ENCODE assay signal across 20 mouse cellular contexts in the genomic region with DNA sequence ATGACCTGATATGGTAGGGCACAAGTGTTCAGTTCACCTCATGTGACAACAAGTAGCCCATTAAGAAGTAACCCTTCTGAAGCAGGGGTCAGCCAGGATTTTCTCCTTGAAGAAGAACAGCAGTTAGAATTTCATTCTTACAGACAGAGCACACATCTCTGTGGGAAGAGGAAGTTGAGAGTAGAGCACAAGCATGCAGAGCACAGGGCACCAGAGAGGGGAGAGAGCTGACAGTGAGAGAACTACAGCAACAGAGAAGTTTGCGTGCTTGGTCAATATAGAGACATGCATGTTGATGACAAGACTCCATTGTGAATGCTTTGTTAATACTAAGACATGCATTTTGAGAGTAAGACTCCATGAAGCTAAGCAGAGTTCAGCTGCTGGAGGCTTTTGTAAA.
DNase-seq lines count a peak whose midpoint lies in the region; ATAC-seq and TF ChIP-seq lines count a peak whose summit lies in the region.
"Had no signal": no experiment of that assay in that cellular context is flagged by ENCODE, and none has a peak within 500 bp of the region (broad histone marks: within the 10 kb centered on the region; RNA-seq: fewer than 3 reads in every experiment).

No protein-coding gene starts in this region.

- H3K27ac ChIP-seq in MEL (ENCODE audit: control insufficient read depth, low read depth, low read length), result no peak overlapping the region
- no peak overlapping the region for H3K27ac ChIP-seq in heart, embryonic 11.5 days (ENCODE audit: low read depth, low read length)
- H3K27ac ChIP-seq in forebrain, embryonic 12.5 days, result no peak overlapping the region
- H3K27ac ChIP-seq: embryonic facial prominence, embryonic 10.5 days; embryonic facial prominence, embryonic 12.5 days had no signal

- H3K36me3 ChIP-seq in MEL (ENCODE audit: control insufficient read depth in 1 of 2, insufficient read depth in 2 of 2, low read length in 2 of 2), result peaks cover 0 to 6% of the 10 kb centered on the region in 2 experiments; a peak in 2 of 4 replicates
- no peaks in the 10 kb centered on the region for H3K36me3 ChIP-seq in heart, embryonic 11.5 days (ENCODE audit: control insufficient read depth, insufficient read depth, low read length)
- no peaks in the 10 kb centered on the region for H3K36me3 ChIP-seq in forebrain, embryonic 12.5 days (replicated peaks)
- H3K36me3 ChIP-seq: embryonic facial prominence, embryonic 10.5 days; embryonic facial prominence, embryonic 12.5 days had no signal

- no peak overlapping the region for H3K9ac ChIP-seq in MEL (ENCODE audit: control insufficient read depth, low read depth, low read length, poor library complexity, severe bottlenecking)
- no peak overlapping the region for H3K9ac ChIP-seq in heart, embryonic 11.5 days (ENCODE audit: low read depth, low read length)
- no peak overlapping the region for H3K9ac ChIP-seq in forebrain, embryonic 12.5 days
- H3K9ac ChIP-seq: embryonic facial prominence, embryonic 12.5 days had no signal

- no peaks in the 10 kb centered on the region for H3K79me2 ChIP-seq in MEL (ENCODE audit: control insufficient read depth, insufficient read depth, low read length, poor library complexity)

- no peak for TF ChIP-seq EP300 in MEL (IDR thresholded peaks at IDR 0.05; ENCODE audit: low read depth in 1 of 2, low read length in 2 of 2)

- TF ChIP-seq POLR2A in MEL (IDR thresholded peaks at IDR 0.05; ENCODE audit: control insufficient read depth in 1 of 2, insufficient read depth in 1 of 2, low read depth in 1 of 2, low read length in 2 of 2, poor library complexity in 1 of 2), result no peak

- H3K9me3 ChIP-seq in MEL (replicated peaks; ENCODE audit: insufficient read depth, low read length), result no peaks in the 10 kb centered on the region
- no peaks in the 10 kb centered on the region for H3K9me3 ChIP-seq in heart, embryonic 11.5 days (replicated peaks; ENCODE audit: control insufficient read depth, low read length)
- no peaks in the 10 kb centered on the region for H3K9me3 ChIP-seq in forebrain, embryonic 12.5 days
- H3K9me3 ChIP-seq: embryonic facial prominence, embryonic 10.5 days; embryonic facial prominence, embryonic 12.5 days had no signal

- DNase-seq in MEL (ENCODE audit: low read depth, low spot score), result peak; percentile 68
- DNase-seq in thymus, postnatal 36 days, result no peak
- DNase-seq in B cell, adult 2 months, result no peak
- DNase-seq: adrenal gland, adult 2 months; adrenal gland, postnatal 10 days; adrenal gland, postnatal 25 days; cerebellum, adult 11 months; cerebellum, adult 18-20 months; cerebellum, adult 8-10 months; cerebellum, adult 9-11 months; cerebellum, postnatal 14 days; cerebellum, postnatal 36 days had no signal

- no peak overlapping the region for H3K4me3 ChIP-seq in MEL (ENCODE audit: control insufficient read depth in 1 of 2, insufficient read depth in 1 of 2, low read depth in 2 of 2, low read length in 2 of 2)
- H3K4me3 ChIP-seq in heart, embryonic 11.5 days (ENCODE audit: low read depth, low read length), result no peak overlapping the region
- no peak overlapping the region for H3K4me3 ChIP-seq in forebrain, embryonic 12.5 days (replicated peaks)
- H3K4me3 ChIP-seq: embryonic facial prominence, embryonic 10.5 days; embryonic facial prominence, embryonic 12.5 days had no signal

- TF ChIP-seq RAD21 in MEL (IDR thresholded peaks at IDR 0.05; ENCODE audit: low read depth, low read length), result no peak

- TF ChIP-seq CTCF in MEL (IDR thresholded peaks at IDR 0.05 in 2 of 3, conservative IDR thresholded peaks at IDR 0.05 in 1 of 3; ENCODE audit: control insufficient read depth in 1 of 3, insufficient read depth in 1 of 3, low read depth in 2 of 3, low read length in 3 of 3, poor library complexity in 1 of 3, severe bottlenecking in 1 of 3), result no peak

- no peak overlapping the region for H3K4me2 ChIP-seq in heart, embryonic 11.5 days
- H3K4me2 ChIP-seq in forebrain, embryonic 12.5 days, result no peak overlapping the region
- H3K4me2 ChIP-seq: embryonic facial prominence, embryonic 12.5 days had no signal

- whole genome bisulfite sequencing in heart, embryonic 11.5 days (ENCODE audit: insufficient replicate concordance), result 83% methylated on average over 1 of the region's 1 CpGs
- 89% methylated on average over 1 of the region's 1 CpGs for WGBS in forebrain, embryonic 12.5 days

- no peaks in the 10 kb centered on the region; a peak in 1 of 4 replicates for H3K4me1 ChIP-seq in MEL (ENCODE audit: control insufficient read depth in 1 of 2, insufficient read depth in 2 of 2, low read length in 2 of 2)
- no peaks in the 10 kb centered on the region for H3K4me1 ChIP-seq in heart, embryonic 11.5 days (ENCODE audit: control insufficient read depth, insufficient read depth, low read length)
- H3K4me1 ChIP-seq in forebrain, embryonic 12.5 days, result no peaks in the 10 kb centered on the region
- H3K4me1 ChIP-seq: embryonic facial prominence, embryonic 10.5 days; embryonic facial prominence, embryonic 12.5 days had no signal

- peak; percentile 58; the same call in 1 of the 2 replicates for ATAC-seq in common myeloid progenitor, adult 5-6 weeks (replicated peaks; ENCODE audit: low read depth, poor library complexity, severe bottlenecking)
- ATAC-seq in megakaryocyte, adult 5-6 weeks (ENCODE audit: poor library complexity, severe bottlenecking), result peak; percentile 80
- no peak for ATAC-seq in heart, embryonic 11.5 days (replicated peaks; ENCODE audit: insufficient number of reproducible peaks, low FRiP score, low TSS enrichment)
- no peak for ATAC-seq in forebrain, embryonic 12.5 days (ENCODE audit: low FRiP score)
- ATAC-seq: forebrain, embryonic 14.5 days; forebrain, embryonic 16.5 days had no signal

- H3K27me3 ChIP-seq in MEL (ENCODE audit: control insufficient read depth in 1 of 2, insufficient read depth in 2 of 2, low read length in 2 of 2), result no peaks in the 10 kb centered on the region
- no peaks in the 10 kb centered on the region for H3K27me3 ChIP-seq in heart, embryonic 11.5 days (ENCODE audit: control insufficient read depth, insufficient read depth, low read length)
- H3K27me3 ChIP-seq in forebrain, embryonic 12.5 days, result no peaks in the 10 kb centered on the region
- H3K27me3 ChIP-seq: embryonic facial prominence, embryonic 12.5 days had no signal

TF ChIP-seq in MEL, 35 proteins besides CTCF, POLR2A, EP300 and RAD21:
- TF ChIP-seq UBTF (IDR thresholded peaks at IDR 0.05; ENCODE audit: borderline replicate concordance, insufficient read depth, low read depth, low read length), result no peak
- TF ChIP-seq TBP (IDR thresholded peaks at IDR 0.05; ENCODE audit: low read depth, low read length), result no peak
- TF ChIP-seq TCF12 (IDR thresholded peaks at IDR 0.05; ENCODE audit: low read depth, low read length), result no peak
- no peak for TF ChIP-seq ZKSCAN1 (IDR thresholded peaks at IDR 0.05; ENCODE audit: low read depth, low read length)
- TF ChIP-seq ZMIZ1 (IDR thresholded peaks at IDR 0.05; ENCODE audit: low read depth, low read length), result no peak
- TF ChIP-seq MYC (IDR thresholded peaks at IDR 0.05; ENCODE audit: low read depth, low read length), result no peak
- TF ChIP-seq MAX (IDR thresholded peaks at IDR 0.05; ENCODE audit: low read length), result no peak
- no peak for TF ChIP-seq KAT2A (conservative IDR thresholded peaks at IDR 0.05; ENCODE audit: low read depth, low read length)
- no peak for TF ChIP-seq MYB (IDR thresholded peaks at IDR 0.05; ENCODE audit: low read depth, low read length)
- TF ChIP-seq HCFC1 (IDR thresholded peaks at IDR 0.05; ENCODE audit: low read depth, low read length), result no peak
- TF ChIP-seq TAL1 (IDR thresholded peaks at IDR 0.05; ENCODE audit: low read length), result no peak
- TF ChIP-seq GATA1 (IDR thresholded peaks at IDR 0.05; ENCODE audit: low read depth, low read length), result no peak
- TF ChIP-seq SIN3A (IDR thresholded peaks at IDR 0.05; ENCODE audit: low read length), result no peak
- TF ChIP-seq CHD1 (IDR thresholded peaks at IDR 0.05; ENCODE audit: low read depth, low read length), result no peak

Comparison
In these comparisons a context has a peak if more than half of its experiments do, and no peak if none do; other contexts are left out.
1. ATAC-seq: peak in common myeloid progenitor, adult 5-6 weeks (single experiment) and megakaryocyte, adult 5-6 weeks (single experiment); none in heart, embryonic 11.5 days (single experiment) and forebrain, embryonic 12.5 days (single experiment).